Mouse (Mus musculus): Measurements from ENCODE around the gene Ttll5.

- TF ChIP-seq NRF1 (IDR thresholded peaks at IDR 0.05; ENCODE audit: insufficient read depth, low read depth, low read length, poor library complexity, severe bottlenecking) (no peak), CTCF (IDR thresholded peaks at IDR 0.05 in 2 of 3, conservative IDR thresholded peaks at IDR 0.05 in 1 of 3; ENCODE audit: control insufficient read depth in 1 of 3, insufficient read depth in 1 of 3, low read depth in 2 of 3, low read length in 3 of 3, poor library complexity in 1 of 3, severe bottlenecking in 1 of 3) (no peak), TBP (IDR thresholded peaks at IDR 0.05; ENCODE audit: low read depth, low read length) (no peak), POLR2A (IDR thresholded peaks at IDR 0.05; ENCODE audit: control insufficient read depth in 1 of 2, insufficient read depth in 1 of 2, low read depth in 1 of 2, low read length in 2 of 2, poor library complexity in 1 of 2) (no peak), USF1 (IDR thresholded peaks at IDR 0.05; ENCODE audit: low read depth, low read length) (no peak), EP300 (IDR thresholded peaks at IDR 0.05; ENCODE audit: low read depth in 1 of 2, low read length in 2 of 2) (no peak), ZKSCAN1 (IDR thresholded peaks at IDR 0.05; ENCODE audit: low read depth, low read length) (no peak)
Measured at GRCm38 (mm10) chr12:86004627-86005026, 180.2 kb downstream of the Ttll5 start.
